Mouse (Mus musculus) MEL (cell line): ENCODE data around the gene Foxg1. TPM values are rescaled to one million over a fixed set of nuclear protein-coding genes. Genes with fewer than 3 reads are reported as not detected.

ENCODE experiments used
- DNase-seq: peaks from one replicate; pipeline ENCODE4 v3.0.0; 2011; ENCODE audit warnings: low read depth, low spot score
- H3K27ac ChIP-seq: 2 replicates; pipeline ENCODE4 v1.5.1; 2012; ENCODE audit warnings: low read depth, mild to moderate bottlenecking, control low read depth, low read length, moderate library complexity; ENCODE audit not compliant: control insufficient read depth
- H3K27me3 ChIP-seq, 2 experiments: fragments of 150-350 bp in 1 of 2; sonication (generic) in 1 of 2; 2 replicates each; pipeline ENCODE4 v1.6.1; 2012; ENCODE audit warnings: low read length in 2 of 2, mild to moderate bottlenecking in 2 of 2, improper control_type of control experiment in 1 of 2, moderate library complexity in 1 of 2; ENCODE audit not compliant: insufficient read depth in 2 of 2, control insufficient read depth in 1 of 2
- H3K36me3 ChIP-seq, 2 experiments: 2 replicates each; pipeline ENCODE4 v1.6.1; 2012 to 2014; ENCODE audit warnings: low read length in 2 of 2, improper control_type of control experiment in 1 of 2, inconsistent platforms in 1 of 2, mild to moderate bottlenecking in 1 of 2; ENCODE audit not compliant: insufficient read depth in 2 of 2, control insufficient read depth in 1 of 2
- H3K4me1 ChIP-seq, 2 experiments: fragments of 150-350 bp in 1 of 2; sonication (generic) in 1 of 2; 2 replicates each; pipeline ENCODE4 v1.6.1; 2012; ENCODE audit warnings: low read length in 2 of 2, improper control_type of control experiment in 1 of 2, mild to moderate bottlenecking in 1 of 2; ENCODE audit not compliant: insufficient read depth in 2 of 2, control insufficient read depth in 1 of 2
- H3K4me3 ChIP-seq, 2 experiments: fragments of 150-350 bp in 1 of 2; sonication (generic) in 1 of 2; 2 replicates each; pipeline ENCODE4 v1.5.1; 2012; ENCODE audit warnings: low read depth in 2 of 2, low read length in 2 of 2, mild to moderate bottlenecking in 2 of 2, moderate library complexity in 2 of 2, control low read depth in 1 of 2, improper control_type of control experiment in 1 of 2; ENCODE audit not compliant: control insufficient read depth in 1 of 2, insufficient read depth in 1 of 2
- H3K79me2 ChIP-seq: 2 replicates; pipeline ENCODE4 v1.6.1; 2012; ENCODE audit warnings: mild to moderate bottlenecking, low read length, moderate library complexity; ENCODE audit not compliant: control insufficient read depth, poor library complexity, insufficient read depth
- H3K9ac ChIP-seq: 2 replicates; pipeline ENCODE4 v1.6.1; 2012; ENCODE audit warnings: low read depth, mild to moderate bottlenecking, control low read depth, low read length, moderate library complexity; ENCODE audit not compliant: control insufficient read depth, poor library complexity, severe bottlenecking
- H3K9me3 ChIP-seq: fragments of 150-350 bp; sonication (generic); replicated peaks from 2 replicates; pipeline ENCODE4 v1.6.1; 2012; ENCODE audit warnings: mild to moderate bottlenecking, low read length, improper control_type of control experiment, moderate library complexity; ENCODE audit not compliant: insufficient read depth
- CTCF ChIP-seq, 3 experiments: IDR thresholded peaks in 2 of 3; conservative IDR thresholded peaks in 1 of 3; 2 replicates each; pipeline ENCODE4 v1.5.1; 2011 to 2012; ENCODE audit warnings: low read length in 3 of 3, low read depth in 2 of 3, mild to moderate bottlenecking in 2 of 3, improper control_type of control experiment in 1 of 3, inconsistent platforms in 1 of 3, mixed read lengths in 1 of 3, moderate library complexity in 1 of 3; ENCODE audit not compliant: control insufficient read depth in 1 of 3, insufficient read depth in 1 of 3, poor library complexity in 1 of 3, severe bottlenecking in 1 of 3
- E2F4 ChIP-seq: IDR thresholded peaks from 2 replicates; pipeline ENCODE4 v1.6.1; 2011; ENCODE audit warnings: low read depth, low read length, improper control_type of control experiment, borderline replicate concordance
- ELF1 ChIP-seq: IDR thresholded peaks from 2 replicates; pipeline ENCODE4 v1.6.1; 2014; ENCODE audit warnings: low read depth, mild to moderate bottlenecking, inconsistent platforms, low read length, improper control_type of control experiment, moderate library complexity
- GABPA ChIP-seq: IDR thresholded peaks from 2 replicates; pipeline ENCODE4 v1.6.1; 2012; ENCODE audit warnings: low read depth, mild to moderate bottlenecking, inconsistent platforms, low read length, improper control_type of control experiment, moderate library complexity
- HCFC1 ChIP-seq: IDR thresholded peaks from 2 replicates; pipeline ENCODE4 v1.6.1; 2012; ENCODE audit warnings: low read depth, mild to moderate bottlenecking, inconsistent platforms, low read length, improper control_type of control experiment, moderate library complexity
- JUND ChIP-seq: IDR thresholded peaks from 2 replicates; pipeline ENCODE4 v1.6.1; 2011; ENCODE audit warnings: low read depth, mild to moderate bottlenecking, improper control_type of control experiment, low read length
- MAZ ChIP-seq: IDR thresholded peaks from 2 replicates; pipeline ENCODE4 v1.6.1; 2012; ENCODE audit warnings: low read depth, mild to moderate bottlenecking, inconsistent platforms, low read length, improper control_type of control experiment
- MYB ChIP-seq: IDR thresholded peaks from 2 replicates; pipeline ENCODE4 v1.6.1; 2011; ENCODE audit warnings: mild to moderate bottlenecking, low read depth, low read length, improper control_type of control experiment
- MYC ChIP-seq: IDR thresholded peaks from 2 replicates; pipeline ENCODE4 v1.6.1; 2011; ENCODE audit warnings: low read depth, mild to moderate bottlenecking, low read length, improper control_type of control experiment, moderate library complexity
- POLR2A ChIP-seq, 2 experiments: IDR thresholded peaks; 2 replicates each; pipeline ENCODE4 v1.6.1; 2011 to 2012; ENCODE audit warnings: low read length in 2 of 2, mild to moderate bottlenecking in 2 of 2, control low read depth in 1 of 2, improper control_type of control experiment in 1 of 2, low read depth in 1 of 2, moderate library complexity in 1 of 2; ENCODE audit not compliant: control insufficient read depth in 1 of 2, insufficient read depth in 1 of 2, poor library complexity in 1 of 2
- SIN3A ChIP-seq: IDR thresholded peaks from 2 replicates; pipeline ENCODE4 v1.6.1; 2012; ENCODE audit warnings: low read length, improper control_type of control experiment, inconsistent platforms
- SMC3 ChIP-seq: IDR thresholded peaks from 2 replicates; pipeline ENCODE4 v1.6.1; 2011; ENCODE audit warnings: low read depth, low read length, improper control_type of control experiment
- TCF12 ChIP-seq: IDR thresholded peaks from 2 replicates; pipeline ENCODE4 v1.6.1; 2014; ENCODE audit warnings: low read depth, mild to moderate bottlenecking, inconsistent platforms, low read length, improper control_type of control experiment, moderate library complexity
- UBTF ChIP-seq: IDR thresholded peaks from 2 replicates; pipeline ENCODE4 v1.6.1; 2012; ENCODE audit warnings: low read depth, mild to moderate bottlenecking, inconsistent platforms, low read length, improper control_type of control experiment, moderate library complexity, borderline replicate concordance; ENCODE audit not compliant: insufficient read depth
- ZMIZ1 ChIP-seq: IDR thresholded peaks from 2 replicates; pipeline ENCODE4 v1.6.1; 2012; ENCODE audit warnings: low read depth, mild to moderate bottlenecking, inconsistent platforms, low read length, improper control_type of control experiment, moderate library complexity
- ZNF384 ChIP-seq: IDR thresholded peaks from 2 replicates; pipeline ENCODE4 v1.6.1; 2012; ENCODE audit warnings: low read depth, mild to moderate bottlenecking, inconsistent platforms, low read length, improper control_type of control experiment
- polyA plus RNA-seq, 2 experiments: library from polyadenylated mRNA; stranded (reverse) in 1 of 2; unstranded in 1 of 2; fragments of >175 nt in 1 of 2; fragments of >200 nt in 1 of 2; gene quantifications; 2 replicates each; pipeline versions ENCODE4 v1.2.1 to v1.2.4; 2012; ENCODE audit warnings: low replicate concordance in 2 of 2, low read depth in 1 of 2; ENCODE audit not compliant: insufficient read length in 2 of 2, insufficient read depth in 1 of 2, missing spikeins in 1 of 2
- total RNA-seq: library from RNA; depleted of rRNA; stranded (reverse); fragments of 300-350 nt; gene quantifications from 2 replicates; pipeline ENCODE4 v1.2.3, GENCODE M21; 2012

Gene Foxg1
- total and polyA plus RNA-seq, 3 experiments: not detected

DNA sequence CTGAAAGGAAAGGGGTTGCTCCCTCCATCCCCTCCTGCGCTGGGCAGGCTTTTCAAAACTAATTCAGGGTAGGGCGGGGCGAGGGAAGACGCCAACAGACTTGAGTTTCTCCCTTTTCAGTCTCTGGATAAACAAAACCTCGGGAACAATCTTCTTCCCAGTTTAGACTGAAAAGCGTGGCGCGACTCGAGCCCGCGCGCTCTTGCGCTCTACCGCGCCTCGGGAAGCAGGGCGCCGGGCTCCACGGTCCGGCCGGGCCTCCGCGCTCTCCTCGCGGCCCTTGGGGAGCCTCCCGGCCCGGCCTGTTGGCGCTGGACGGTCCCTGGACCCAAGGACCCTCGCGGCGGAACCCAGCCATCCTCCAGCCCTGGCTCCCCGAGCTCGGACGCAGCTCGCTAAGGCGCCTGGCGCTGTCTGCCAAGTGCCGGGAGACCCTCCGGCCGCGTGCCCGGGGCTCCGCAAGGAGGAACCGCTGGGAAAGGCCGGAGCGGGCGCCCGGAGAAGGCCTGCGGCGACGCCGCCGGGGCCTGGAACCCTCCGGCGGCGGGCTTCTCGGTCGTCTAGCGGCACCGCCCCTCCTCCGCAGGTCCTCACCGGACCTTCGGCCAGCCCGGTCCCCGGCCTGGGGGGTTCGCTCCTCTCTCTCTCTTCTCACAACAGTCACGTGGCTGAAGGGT, 18.8 kb downstream of the Foxg1 start:
- no peak for TF ChIP-seq JUND
- TF ChIP-seq E2F4: no peak
- TF ChIP-seq MYB: no peak
- TF ChIP-seq ZNF384: no peak
- no peak for TF ChIP-seq SIN3A
- no peak for TF ChIP-seq MYC

DNA sequence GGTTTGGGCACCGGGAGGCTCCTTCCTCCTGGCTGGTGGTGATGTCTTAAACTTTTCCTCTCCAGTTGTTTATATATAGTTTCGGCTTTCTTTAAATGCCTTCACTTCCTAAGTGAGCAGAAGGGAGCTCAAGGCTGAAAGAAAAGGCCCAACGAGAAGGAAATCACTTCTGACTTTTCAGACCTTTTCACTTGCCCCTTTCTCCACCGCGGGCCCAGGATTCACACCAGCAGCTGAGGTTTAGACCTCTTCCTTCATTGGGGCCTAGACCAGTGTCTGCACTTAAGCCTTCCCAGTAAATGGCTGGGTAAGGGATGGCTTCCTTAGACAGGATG, 19.3 kb downstream of the Foxg1 start:
- no peaks in the 10 kb centered on the region for H3K4me1 ChIP-seq
- H3K27me3 ChIP-seq: no peaks in the 10 kb centered on the region
- TF ChIP-seq ZNF384 (no peak), POLR2A (IDR thresholded peaks at IDR 0.05; ENCODE audit: control insufficient read depth in 1 of 2, insufficient read depth in 1 of 2, low read depth in 1 of 2, low read length in 2 of 2, poor library complexity in 1 of 2) (no peak), UBTF (no peak)
- H3K27ac ChIP-seq: no peak overlapping the region
- H3K9ac ChIP-seq: no peak overlapping the region
- no peaks in the 10 kb centered on the region for H3K9me3 ChIP-seq
- H3K4me3 ChIP-seq: no peak overlapping the region
- no peaks in the 10 kb centered on the region for H3K79me2 ChIP-seq
- no peak for DNase-seq
- H3K36me3 ChIP-seq: no peaks in the 10 kb centered on the region

More for the DNA sequence above, 18.8 kb downstream of the Foxg1 start:
- Histone ChIP-seq H3K9ac (no peak overlapping the region), H3K36me3 (no peaks in the 10 kb centered on the region), H3K4me3 (no peak overlapping the region), H3K4me1 (no peaks in the 10 kb centered on the region), H3K79me2 (no peaks in the 10 kb centered on the region), H3K9me3 (no peaks in the 10 kb centered on the region), H3K27me3 (no peaks in the 10 kb centered on the region), H3K27ac (no peak overlapping the region)
- DNase-seq: no peak

DNA sequence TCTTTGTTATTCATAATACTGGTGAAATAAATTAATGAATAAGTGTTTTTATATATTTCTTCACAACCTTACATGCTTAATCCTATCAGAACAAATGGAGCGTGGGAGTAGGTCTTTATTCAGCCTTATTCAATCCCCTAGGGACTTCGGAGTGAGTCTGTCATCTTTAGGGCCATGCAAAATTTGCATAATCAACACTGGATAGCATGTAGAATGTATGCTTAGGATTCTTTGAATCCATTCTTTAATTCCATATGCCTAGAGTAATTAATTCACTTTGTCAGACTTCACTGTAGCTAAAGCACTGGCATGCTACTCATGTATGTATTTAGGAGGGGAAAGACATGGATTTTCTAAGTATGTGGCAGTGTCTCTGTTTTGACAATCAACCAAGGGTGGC, 27.4 kb downstream of the Foxg1 start:
- TF ChIP-seq ZMIZ1: no peak
- no peak for TF ChIP-seq UBTF
- TF ChIP-seq ELF1: no peak
- no peak for TF ChIP-seq GABPA
- no peak for TF ChIP-seq MAZ
- TF ChIP-seq SIN3A: no peak
- TF ChIP-seq SMC3: no peak
- no peak for TF ChIP-seq TCF12
- no peak for TF ChIP-seq MYB
- no peak for TF ChIP-seq E2F4
- no peak for TF ChIP-seq CTCF (IDR thresholded peaks at IDR 0.05 in 2 of 3, conservative IDR thresholded peaks at IDR 0.05 in 1 of 3; ENCODE audit: control insufficient read depth in 1 of 3, insufficient read depth in 1 of 3, low read depth in 2 of 3, low read length in 3 of 3, poor library complexity in 1 of 3, severe bottlenecking in 1 of 3)
- TF ChIP-seq HCFC1: no peak
- Histone ChIP-seq H3K4me1 (no peaks in the 10 kb centered on the region), H3K27me3 (no peaks in the 10 kb centered on the region), H3K79me2 (no peaks in the 10 kb centered on the region), H3K9ac (no peak overlapping the region), H3K9me3 (no peaks in the 10 kb centered on the region), H3K27ac (no peak overlapping the region), H3K4me3 (no peak overlapping the region), H3K36me3 (no peaks in the 10 kb centered on the region)
- DNase-seq: no peak
